Mouse (Mus musculus): ENCODE measurements around the gene Camsap2.

DNA sequence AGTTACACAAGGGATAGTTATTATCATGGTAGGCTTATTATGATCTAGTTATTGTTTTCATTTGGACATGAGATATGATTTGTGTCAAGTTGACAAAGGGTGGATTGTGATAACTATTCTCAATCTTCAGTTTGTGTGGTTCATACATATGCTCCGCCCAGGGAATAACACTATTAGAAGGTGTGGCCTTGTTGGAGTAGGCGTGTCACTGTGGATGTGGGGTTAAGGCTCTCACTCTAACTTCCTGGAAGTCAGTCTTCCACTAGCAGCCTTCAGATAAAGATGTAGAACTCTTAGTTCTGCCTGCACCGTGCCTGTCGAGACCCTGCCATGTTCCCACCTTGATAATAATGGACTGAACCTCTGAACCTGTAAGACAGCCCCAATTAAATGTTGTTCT lies 107.4 kb downstream of the Camsap2 start:
- TF ChIP-seq CTCF (IDR thresholded peaks at IDR 0.05; ENCODE audit: control insufficient read depth, insufficient read depth, insufficient replicate concordance, low read depth, low read length) (no peak), POLR2A (IDR thresholded peaks at IDR 0.05; ENCODE audit: control insufficient read depth, low read depth, low read length) (no peak)

All from testis, adult 2 months (tissue).